Mouse (Mus musculus) layer of hippocampus, postnatal 36 days (tissue): ENCODE measurements at regions not wholly inside any gene's neighbourhood (a gene's known extent, or its start where the extent isn't known, plus 50 kb on each side); places are given as distances from the start of the nearest gene placed in this dataset.
"Not testable (repeated sequence)": the region's sequence is repeated elsewhere in the genome, so short reads cannot be mapped to it uniquely, and the experiment has no call there.

Experiments
- DNase-seq, 2 experiments: peaks; one replicate each; pipeline ENCODE4 v3.0.0; 2022

- peak; percentile 17 to 20 for DNase-seq
These were observed 482.5 kb upstream of the Snrpn start for GRCm38 (mm10) chr7:60622271-60623249.

- not testable (repeated sequence) for DNase-seq
These were observed 477.2 kb upstream of the Snrpn start for GRCm38 (mm10) chr7:60617070-60617674.
